Mouse (Mus musculus) myocyte (in vitro differentiated cells): ENCODE data around the gene Dock1. TPM values are rescaled to one million over a fixed set of nuclear protein-coding genes. Genes with fewer than 3 reads are reported as not detected.
A peak's percentile ranks its signal among the peaks of the same experiment; 100 is the strongest.

Experiments
- H3K27me3 ChIP-seq: one replicate; pipeline ENCODE4 v1.6.1; 2011; ENCODE audit not compliant: control insufficient read depth, insufficient read depth, insufficient read length
- H3K36me3 ChIP-seq: one replicate; pipeline ENCODE4 v1.6.1; 2011; ENCODE audit not compliant: control insufficient read depth, insufficient read depth
- H3K4me2 ChIP-seq: one replicate; pipeline ENCODE4 v1.6.1; 2011; ENCODE audit warnings: low read depth, control low read depth
- H3K4me3 ChIP-seq: one replicate; pipeline ENCODE4 v1.5.1; 2011; ENCODE audit warnings: mild to moderate bottlenecking, control low read depth, moderate library complexity
- H3K79me2 ChIP-seq: one replicate; pipeline ENCODE4 v1.6.1; 2011; ENCODE audit not compliant: control insufficient read depth, insufficient read depth
- H3ac ChIP-seq: one replicate; pipeline ENCODE4 v1.6.1; 2011; ENCODE audit not compliant: control insufficient read depth, insufficient read length
- CEBPB ChIP-seq: IDR thresholded peaks from 2 replicates; pipeline ENCODE4 v1.6.1; 2011; ENCODE audit warnings: mild to moderate bottlenecking, moderate library complexity; ENCODE audit not compliant: poor library complexity, insufficient read depth, severe bottlenecking
- E2F4 ChIP-seq: IDR thresholded peaks from one replicate; pipeline ENCODE4 v1.6.1; 2011; ENCODE audit warnings: mild to moderate bottlenecking, control low read depth, moderate library complexity; ENCODE audit not compliant: insufficient read depth
- MAX ChIP-seq: IDR thresholded peaks from one replicate; pipeline ENCODE4 v1.6.1; 2011; ENCODE audit warnings: low read depth, mild to moderate bottlenecking, control low read depth
- MYOD1 ChIP-seq, 3 experiments: IDR thresholded peaks; one replicate each; pipeline ENCODE4 v1.6.1; 2011; ENCODE audit warnings: control low read depth in 2 of 3, low read depth in 2 of 3, mild to moderate bottlenecking in 2 of 3, moderate library complexity in 1 of 3; ENCODE audit not compliant: insufficient read length in 2 of 3, control insufficient read depth in 1 of 3
- MYOG ChIP-seq, 3 experiments: IDR thresholded peaks; one replicate each; pipeline ENCODE4 v1.6.1; 2011; ENCODE audit warnings: control low read depth in 2 of 3, low read depth in 2 of 3, mild to moderate bottlenecking in 2 of 3; ENCODE audit not compliant: insufficient read length in 2 of 3, control insufficient read depth in 1 of 3, insufficient read depth in 1 of 3
- POLR2A ChIP-seq: IDR thresholded peaks from one replicate; pipeline ENCODE4 v1.6.1; 2011; ENCODE audit warnings: low read depth, mild to moderate bottlenecking, control low read depth, moderate library complexity; ENCODE audit not compliant: insufficient read length
- POLR2AphosphoS2 ChIP-seq: IDR thresholded peaks from one replicate; pipeline ENCODE4 v1.6.1; 2011; ENCODE audit warnings: low read depth, control low read depth; ENCODE audit not compliant: insufficient read length
- REST ChIP-seq: IDR thresholded peaks from one replicate; pipeline ENCODE4 v1.6.1; 2011; ENCODE audit warnings: mild to moderate bottlenecking, control low read depth, moderate library complexity; ENCODE audit not compliant: insufficient read depth, insufficient read length
- SRF ChIP-seq: IDR thresholded peaks from one replicate; pipeline ENCODE4 v1.6.1; 2011; ENCODE audit warnings: low read depth; ENCODE audit not compliant: control insufficient read depth, insufficient read length
- TCF12 ChIP-seq: IDR thresholded peaks from one replicate; pipeline ENCODE4 v1.6.1; 2011; ENCODE audit warnings: mild to moderate bottlenecking, control low read depth; ENCODE audit not compliant: poor library complexity, insufficient read depth, severe bottlenecking
- TCF3 ChIP-seq: IDR thresholded peaks from one replicate; pipeline ENCODE4 v1.6.1; 2011; ENCODE audit warnings: low read depth, control low read depth; ENCODE audit not compliant: insufficient read length
- USF1 ChIP-seq: IDR thresholded peaks from one replicate; pipeline ENCODE4 v1.6.1; 2011; ENCODE audit warnings: low read depth, mild to moderate bottlenecking, control low read depth, moderate library complexity
- polyA plus RNA-seq: library from polyadenylated mRNA; unstranded; fragments of >200 nt; fragmentation: generic; extraction: Trizol; gene quantifications from one replicate; pipeline ENCODE4 v1.2.1, GENCODE M21; 2012; ENCODE audit warnings: missing spikeins

Gene Dock1
- polyA plus RNA-seq, 1 experiment, result 6.2 TPM

- H3ac ChIP-seq, result no peak overlapping the region
- TF ChIP-seq E2F4 (no peak), MYOD1 (IDR thresholded peaks at IDR 0.05; ENCODE audit: control insufficient read depth in 1 of 3, insufficient read length in 2 of 3, low read depth in 2 of 3) (no peak), TCF3 (no peak), SRF (no peak), MYOG (IDR thresholded peaks at IDR 0.05; ENCODE audit: control insufficient read depth in 1 of 3, insufficient read depth in 1 of 3, insufficient read length in 2 of 3, low read depth in 2 of 3) (no peak), TCF12 (no peak), POLR2A (no peak), POLR2AphosphoS2 (no peak), USF1 (no peak), CEBPB (no peak), MAX (no peak), REST (no peak)
- H3K27me3 ChIP-seq, result no peaks in the 10 kb centered on the region
- H3K36me3 ChIP-seq, result peaks cover 5% of the 10 kb centered on the region
- no peaks in the 10 kb centered on the region for H3K79me2 ChIP-seq
- no peak overlapping the region for H3K4me2 ChIP-seq
- no peak overlapping the region for H3K4me3 ChIP-seq
Observed at GRCm38 (mm10) chr7:135169936-135170335, 499.5 kb downstream of the Dock1 start.

GRCm38 (mm10) chr7:135172219-135172618 lies 501.8 kb downstream of the Dock1 start:
- H3K4me3 ChIP-seq, result no peak overlapping the region
- no peak overlapping the region for H3K4me2 ChIP-seq
- H3K79me2 ChIP-seq, result no peaks in the 10 kb centered on the region
- TF ChIP-seq REST, result no peak
- no peak for TF ChIP-seq MYOD1 (IDR thresholded peaks at IDR 0.05; ENCODE audit: control insufficient read depth in 1 of 3, insufficient read length in 2 of 3, low read depth in 2 of 3)
- TF ChIP-seq MAX, result no peak
- TF ChIP-seq USF1, result no peak
- no peak for TF ChIP-seq CEBPB
- TF ChIP-seq TCF12, result no peak
- peaks cover 5% of the 10 kb centered on the region for H3K36me3 ChIP-seq
- no peaks in the 10 kb centered on the region for H3K27me3 ChIP-seq
- H3ac ChIP-seq, result no peak overlapping the region

- TF ChIP-seq SRF (no peak), E2F4 (no peak), REST (no peak), POLR2AphosphoS2 (no peak), TCF12 (no peak), TCF3 (no peak), MAX (no peak), MYOD1 (IDR thresholded peaks at IDR 0.05; ENCODE audit: control insufficient read depth in 1 of 3, insufficient read length in 2 of 3, low read depth in 2 of 3) (no peak), CEBPB (no peak), USF1 (no peak), MYOG (IDR thresholded peaks at IDR 0.05; ENCODE audit: control insufficient read depth in 1 of 3, insufficient read depth in 1 of 3, insufficient read length in 2 of 3, low read depth in 2 of 3) (no peak), POLR2A (no peak)
Observed at GRCm38 (mm10) chr7:135194190-135194589, 523.7 kb downstream of the Dock1 start.

GRCm38 (mm10) chr7:135195631-135196030 lies 525.2 kb downstream of the Dock1 start:
- no peaks in the 10 kb centered on the region for H3K27me3 ChIP-seq
- no peak overlapping the region for H3K4me3 ChIP-seq
- no peak overlapping the region for H3K4me2 ChIP-seq
- H3ac ChIP-seq, result no peak overlapping the region
- TF ChIP-seq POLR2A, result no peak
- TF ChIP-seq TCF12, result no peak
- TF ChIP-seq CEBPB, result no peak
- no peak for TF ChIP-seq REST
- TF ChIP-seq SRF, result no peak
- no peak for TF ChIP-seq USF1
- no peak for TF ChIP-seq TCF3
- no peak for TF ChIP-seq MYOD1 (IDR thresholded peaks at IDR 0.05; ENCODE audit: control insufficient read depth in 1 of 3, insufficient read length in 2 of 3, low read depth in 2 of 3)
- TF ChIP-seq POLR2AphosphoS2, result no peak
- TF ChIP-seq E2F4, result no peak
- no peak for TF ChIP-seq MYOG (IDR thresholded peaks at IDR 0.05; ENCODE audit: control insufficient read depth in 1 of 3, insufficient read depth in 1 of 3, insufficient read length in 2 of 3, low read depth in 2 of 3)
- no peak for TF ChIP-seq MAX
- H3K36me3 ChIP-seq, result no peaks in the 10 kb centered on the region
- no peaks in the 10 kb centered on the region for H3K79me2 ChIP-seq

More at GRCm38 (mm10) chr7:135194190-135194589, 523.7 kb downstream of the Dock1 start:
- Histone ChIP-seq H3ac (no peak overlapping the region), H3K79me2 (no peaks in the 10 kb centered on the region), H3K36me3 (no peaks in the 10 kb centered on the region), H3K4me2 (no peak overlapping the region), H3K27me3 (no peaks in the 10 kb centered on the region), H3K4me3 (no peak overlapping the region)

GRCm38 (mm10) chr7:135196828-135197227 lies 526.4 kb downstream of the Dock1 start:
- no peaks in the 10 kb centered on the region for H3K27me3 ChIP-seq
- no peaks in the 10 kb centered on the region for H3K36me3 ChIP-seq
- H3K4me3 ChIP-seq, result no peak overlapping the region
- TF ChIP-seq SRF (no peak), TCF12 (no peak), E2F4 (no peak), MAX (no peak), POLR2A (no peak), MYOG (IDR thresholded peaks at IDR 0.05; ENCODE audit: control insufficient read depth in 1 of 3, insufficient read depth in 1 of 3, insufficient read length in 2 of 3, low read depth in 2 of 3) (no peak), CEBPB (no peak), USF1 (no peak), MYOD1 (IDR thresholded peaks at IDR 0.05; ENCODE audit: control insufficient read depth in 1 of 3, insufficient read length in 2 of 3, low read depth in 2 of 3) (no peak), REST (no peak), POLR2AphosphoS2 (no peak), TCF3 (no peak)
- H3K79me2 ChIP-seq, result no peaks in the 10 kb centered on the region
- no peak overlapping the region for H3ac ChIP-seq
- peak overlapping the region; percentile 36 for H3K4me2 ChIP-seq
